Mouse (Mus musculus) heart, embryonic 11.5 days (tissue): ENCODE measurements around the gene Olfr1390. TPM values are rescaled to one million over a fixed set of nuclear protein-coding genes. Genes with fewer than 3 reads are reported as not detected.
"Not testable (repeated sequence)": the region's sequence is repeated elsewhere in the genome, so short reads cannot be mapped to it uniquely, and the experiment has no call there.

Experiments used
- ATAC-seq: fragments of 200-750 bp; cut with Nextera tagmentation; replicated peaks from 2 replicates; pipeline ENCODE4 v1.8.0; 2017; ENCODE audit warnings: moderate library complexity; ENCODE audit not compliant: insufficient number of reproducible peaks, low FRiP score, low TSS enrichment
- H3K27ac ChIP-seq: fragments of 300-500 bp; sonication (generic); 2 replicates; pipeline ENCODE4 v1.5.1; 2014; ENCODE audit warnings: mild to moderate bottlenecking, low read depth, low read length
- H3K27me3 ChIP-seq: fragments of 300-500 bp; sonication (generic); 2 replicates; pipeline ENCODE4 v1.6.1; 2014; ENCODE audit warnings: mild to moderate bottlenecking, low read length, mixed read lengths; ENCODE audit not compliant: control insufficient read depth, insufficient read depth
- H3K36me3 ChIP-seq: fragments of 300-500 bp; sonication (generic); 2 replicates; pipeline ENCODE4 v1.6.1; 2014; ENCODE audit warnings: mild to moderate bottlenecking, low read length, moderate library complexity, mixed read lengths; ENCODE audit not compliant: control insufficient read depth, insufficient read depth
- H3K4me1 ChIP-seq: fragments of 300-500 bp; sonication (generic); 2 replicates; pipeline ENCODE4 v1.6.1; 2014; ENCODE audit warnings: low read length; ENCODE audit not compliant: control insufficient read depth, insufficient read depth
- H3K4me2 ChIP-seq: fragments of 300-500 bp; sonication (generic); 2 replicates; pipeline ENCODE4 v1.6.1; 2014; ENCODE audit warnings: mild to moderate bottlenecking, moderate library complexity
- H3K4me3 ChIP-seq: fragments of 300-500 bp; sonication (generic); 2 replicates; pipeline ENCODE4 v1.5.1; 2014; ENCODE audit warnings: low read depth, low read length
- H3K9ac ChIP-seq: fragments of 300-500 bp; sonication (generic); 2 replicates; pipeline ENCODE4 v1.6.1; 2014; ENCODE audit warnings: mild to moderate bottlenecking, low read depth, low read length, moderate library complexity
- H3K9me3 ChIP-seq: fragments of 300-500 bp; sonication (generic); replicated peaks from 2 replicates; pipeline ENCODE4 v1.6.1; 2016; ENCODE audit warnings: low read length; ENCODE audit not compliant: control insufficient read depth
- WGBS: fragments of 180-500 bp; shearing (Covaris S2); extraction: QIAGEN DNeasy Blood & Tissue Kit; methylation state at CpG from one replicate; pipeline ENCODE4 v1.1.7; 2014; ENCODE audit not compliant: insufficient replicate concordance; 5-methylcytosine and 5-hydroxymethylcytosine counted together
- polyA plus RNA-seq: library from polyadenylated mRNA; unstranded; fragments of >200 nt; fragmentation: Nextera tagmentation; extraction: Ambion mirVana; gene quantifications from 2 replicates; pipeline ENCODE4 v1.2.1, GENCODE M21; 2014

Gene Olfr1390
- polyA plus RNA-seq, 1 experiment from 2014 or later: not detected

DNA sequence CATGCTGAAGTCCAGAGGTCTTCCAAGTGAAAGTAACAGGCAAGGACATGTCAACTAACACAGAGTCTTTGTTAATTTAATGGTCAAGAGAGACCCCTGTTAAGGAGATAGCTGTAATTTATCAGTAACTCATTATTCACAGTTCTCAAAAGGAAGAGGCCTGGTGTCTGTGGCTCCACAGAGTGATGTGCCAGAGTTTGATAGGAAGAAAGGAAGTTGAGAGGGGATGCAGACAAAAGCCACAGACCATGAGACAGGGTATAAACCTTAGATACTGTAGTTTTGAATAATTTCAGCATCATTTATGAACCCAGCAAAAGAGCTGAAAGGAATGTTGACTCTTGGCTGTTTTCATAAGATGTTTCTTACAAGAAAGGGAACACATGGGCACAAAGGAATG, 48.1 kb downstream of the Olfr1390 start:
- no peaks in the 10 kb centered on the region for H3K9me3 ChIP-seq
- H3K27me3 ChIP-seq: no peaks in the 10 kb centered on the region
- H3K9ac ChIP-seq: no peak overlapping the region
- ATAC-seq: no peak
- no peak overlapping the region for H3K4me3 ChIP-seq
- no peaks in the 10 kb centered on the region for H3K4me1 ChIP-seq
- no peaks in the 10 kb centered on the region for H3K36me3 ChIP-seq
- no peak overlapping the region for H3K27ac ChIP-seq
- no peak overlapping the region for H3K4me2 ChIP-seq

DNA sequence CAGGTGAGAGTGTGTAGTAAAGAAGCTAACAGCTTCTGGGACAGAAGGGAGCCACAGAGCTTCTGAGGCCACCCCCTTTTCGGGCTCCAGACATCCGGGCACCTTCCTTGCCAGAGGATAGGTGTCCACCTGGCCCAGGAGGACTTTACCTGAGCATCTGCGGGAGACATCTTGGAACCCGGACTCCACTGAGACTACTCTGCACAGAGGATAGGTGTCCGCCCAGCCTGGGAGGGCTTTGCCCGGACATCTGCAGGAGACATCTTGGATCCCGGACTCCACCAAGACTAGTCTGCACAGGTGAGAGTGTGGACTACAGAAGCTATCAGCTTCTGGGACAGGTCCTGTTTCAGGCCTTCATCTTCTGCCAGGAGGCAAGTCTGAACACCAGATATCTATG, 51.1 kb downstream of the Olfr1390 start:
- H3K4me1 ChIP-seq, H3K36me3 ChIP-seq, H3K27ac ChIP-seq, ATAC-seq, H3K9ac ChIP-seq, H3K4me3 ChIP-seq, H3K9me3 ChIP-seq, H3K4me2 ChIP-seq, H3K27me3 ChIP-seq: not testable (repeated sequence)
- WGBS: 82% methylated on average over 7 of the region's 7 CpGs

Other genes starting within 250 kb of the Olfr1390 start
- not detected in 2 replicates for gene Olfr1396, start 220.3 kb upstream of the Olfr1390 start, polyA plus RNA-seq
- not detected in 2 replicates for gene Olfr1395, start 192.9 kb upstream of the Olfr1390 start, polyA plus RNA-seq
- not detected in 2 replicates for gene Olfr1394, start 180.8 kb upstream of the Olfr1390 start, polyA plus RNA-seq
- 0.39 and 0.49 TPM in 2 replicates for gene Btnl9, start 148.0 kb upstream of the Olfr1390 start, polyA plus RNA-seq
- 33.9 and 36.8 TPM in 2 replicates for gene Zfp62, start 131.9 kb upstream of the Olfr1390 start, polyA plus RNA-seq
- 32.9 and 39.1 TPM in 2 replicates for gene Mgat1, start 91.0 kb upstream of the Olfr1390 start, polyA plus RNA-seq
- not detected in 2 replicates for gene Olfr1393, start 56.9 kb upstream of the Olfr1390 start, polyA plus RNA-seq
- gene Olfr1392, start 49.9 kb upstream of the Olfr1390 start, polyA plus RNA-seq: not detected in 2 replicates
- gene Olfr10, start 30.4 kb upstream of the Olfr1390 start, polyA plus RNA-seq: not detected in 2 replicates
- not detected in 2 replicates for gene Olfr1391, start 12.4 kb upstream of the Olfr1390 start, polyA plus RNA-seq
- not detected in 2 replicates for gene Olfr1389, start 87.9 kb downstream of the Olfr1390 start, polyA plus RNA-seq
- gene Olfr1388, start 101.4 kb downstream of the Olfr1390 start, polyA plus RNA-seq: 0.07 TPM in 1 of 2 replicates, not detected in the other
- not detected in 2 replicates for gene Olfr1387, start 120.2 kb downstream of the Olfr1390 start, polyA plus RNA-seq
- gene Olfr1386, start 129.9 kb downstream of the Olfr1390 start, polyA plus RNA-seq: not detected in 2 replicates
- not detected in 2 replicates for gene Olfr1385, start 153.9 kb downstream of the Olfr1390 start, polyA plus RNA-seq
- not detected in 2 replicates for gene Olfr1384, start 171.5 kb downstream of the Olfr1390 start, polyA plus RNA-seq
- gene Olfr1383, start 184.5 kb downstream of the Olfr1390 start, polyA plus RNA-seq: not detected in 2 replicates
- gene Olfr1382, start 193.1 kb downstream of the Olfr1390 start, polyA plus RNA-seq: not detected in 2 replicates
- gene Olfr1381, start 208.3 kb downstream of the Olfr1390 start, polyA plus RNA-seq: not detected in 2 replicates
- not detected in 2 replicates for gene Olfr1380, start 221.7 kb downstream of the Olfr1390 start, polyA plus RNA-seq